Mouse (Mus musculus) hindbrain, embryonic 13.5 days (tissue): ENCODE data around the gene Sntg2. TPM values are rescaled to one million over a fixed set of nuclear protein-coding genes. Genes with fewer than 3 reads are reported as not detected.

ENCODE experiments used
- ATAC-seq: fragments of 200-750 bp; cut with Nextera tagmentation; 2 replicates; pipeline ENCODE4 v1.8.0; 2017; ENCODE audit warnings: moderate TSS enrichment; ENCODE audit not compliant: low FRiP score
- H3K27ac ChIP-seq: fragments of 300-500 bp; sonication (generic); 2 replicates; pipeline ENCODE4 v1.5.1; 2015; ENCODE audit warnings: inconsistent platforms, mild to moderate bottlenecking, moderate library complexity
- H3K27me3 ChIP-seq: fragments of 300-500 bp; sonication (generic); 2 replicates; pipeline ENCODE4 v1.6.1; 2015; ENCODE audit warnings: mild to moderate bottlenecking, inconsistent platforms
- H3K36me3 ChIP-seq: fragments of 300-500 bp; sonication (generic); 2 replicates; pipeline ENCODE4 v1.6.1; 2015; ENCODE audit warnings: mild to moderate bottlenecking, inconsistent platforms
- H3K4me1 ChIP-seq: fragments of 300-500 bp; sonication (generic); replicated peaks from 2 replicates; pipeline ENCODE4 v1.6.1; 2015; ENCODE audit warnings: inconsistent platforms
- H3K4me2 ChIP-seq: fragments of 300-500 bp; sonication (generic); 2 replicates; pipeline ENCODE4 v1.6.1; 2015; ENCODE audit warnings: inconsistent platforms, mild to moderate bottlenecking, moderate library complexity
- H3K4me3 ChIP-seq: fragments of 300-500 bp; sonication (generic); 2 replicates; pipeline ENCODE4 v1.5.1; 2015; ENCODE audit warnings: mild to moderate bottlenecking, inconsistent platforms
- H3K9ac ChIP-seq: fragments of 300-500 bp; sonication (generic); 2 replicates; pipeline ENCODE4 v1.6.1; 2015; ENCODE audit warnings: mild to moderate bottlenecking, inconsistent platforms
- H3K9me3 ChIP-seq: fragments of 300-500 bp; sonication (generic); 2 replicates; pipeline ENCODE4 v1.6.1; 2016; ENCODE audit warnings: inconsistent platforms
- WGBS: fragments of 180-500 bp; shearing (Covaris S2); methylation state at CpG from one replicate; pipeline ENCODE4 v1.1.7; 2015; 5-methylcytosine and 5-hydroxymethylcytosine counted together
- polyA plus RNA-seq: library from polyadenylated mRNA; unstranded; fragments of >200 nt; fragmentation: Nextera tagmentation; extraction: Ambion mirVana; gene quantifications from 2 replicates; pipeline ENCODE4 v1.2.1, GENCODE M21; 2015

The Sntg2 gene
- polyA plus RNA-seq, 1 experiment from 2014 or later: 1.4 TPM

- no peak overlapping the region for H3K4me3 ChIP-seq
- H3K9ac ChIP-seq: no peak overlapping the region
- ATAC-seq: no peak
- no peak overlapping the region for H3K4me2 ChIP-seq
- 89% methylated on average over 1 of the region's 1 CpGs for WGBS
- H3K27ac ChIP-seq: no peak overlapping the region
- H3K9me3 ChIP-seq: no peaks in the 10 kb centered on the region
- H3K36me3 ChIP-seq: no peaks in the 10 kb centered on the region
- H3K27me3 ChIP-seq: no peaks in the 10 kb centered on the region
- H3K4me1 ChIP-seq: no peaks in the 10 kb centered on the region
Observed at GRCm38 (mm10) chr12:30179623-30180022, 193.6 kb downstream of the Sntg2 start.

- no peak for ATAC-seq
Observed at GRCm38 (mm10) chr12:30177966-30178365, 195.2 kb downstream of the Sntg2 start.

GRCm38 (mm10) chr12:30177529-30177928, 195.6 kb downstream of the Sntg2 start:
- ATAC-seq: no peak

More at GRCm38 (mm10) chr12:30177966-30178365, 195.2 kb downstream of the Sntg2 start:
- no peaks in the 10 kb centered on the region for H3K36me3 ChIP-seq
- no peaks in the 10 kb centered on the region for H3K4me1 ChIP-seq
- 89% methylated on average over 6 of the region's 6 CpGs for WGBS
- H3K27me3 ChIP-seq: no peaks in the 10 kb centered on the region
- H3K4me2 ChIP-seq: no peak overlapping the region
- H3K9ac ChIP-seq: no peak overlapping the region
- H3K27ac ChIP-seq: no peak overlapping the region
- no peak overlapping the region for H3K4me3 ChIP-seq
- no peaks in the 10 kb centered on the region for H3K9me3 ChIP-seq

GRCm38 (mm10) chr12:30168491-30168890, 204.7 kb downstream of the Sntg2 start:
- no peaks in the 10 kb centered on the region for H3K36me3 ChIP-seq
- ATAC-seq: no peak
- H3K4me2 ChIP-seq: no peak overlapping the region
- no peak overlapping the region for H3K27ac ChIP-seq
- H3K9me3 ChIP-seq: no peaks in the 10 kb centered on the region
- H3K27me3 ChIP-seq: no peaks in the 10 kb centered on the region
- no peaks in the 10 kb centered on the region for H3K4me1 ChIP-seq
- no peak overlapping the region for H3K9ac ChIP-seq
- WGBS: 83% methylated on average over 3 of the region's 3 CpGs
- H3K4me3 ChIP-seq: no peak overlapping the region

More at GRCm38 (mm10) chr12:30177529-30177928, 195.6 kb downstream of the Sntg2 start:
- no peaks in the 10 kb centered on the region for H3K27me3 ChIP-seq
- no peak overlapping the region for H3K9ac ChIP-seq
- no peak overlapping the region for H3K4me2 ChIP-seq
- no peaks in the 10 kb centered on the region for H3K9me3 ChIP-seq
- no peaks in the 10 kb centered on the region for H3K4me1 ChIP-seq
- H3K4me3 ChIP-seq: no peak overlapping the region
- 87% methylated on average over 2 of the region's 2 CpGs for WGBS
- H3K36me3 ChIP-seq: no peaks in the 10 kb centered on the region
- H3K27ac ChIP-seq: no peak overlapping the region

GRCm38 (mm10) chr12:30164538-30164937, 208.6 kb downstream of the Sntg2 start:
- 83% methylated on average over 5 of the region's 5 CpGs for WGBS
- no peaks in the 10 kb centered on the region for H3K27me3 ChIP-seq

GRCm38 (mm10) chr12:30164005-30164404, 209.2 kb downstream of the Sntg2 start:
- Histone ChIP-seq H3K4me2 (no peak overlapping the region), H3K27ac (no peak overlapping the region), H3K9ac (no peak overlapping the region), H3K4me3 (no peak overlapping the region), H3K36me3 (no peaks in the 10 kb centered on the region), H3K4me1 (no peaks in the 10 kb centered on the region), H3K9me3 (no peaks in the 10 kb centered on the region), H3K27me3 (no peaks in the 10 kb centered on the region)
- ATAC-seq: no peak
- 94% methylated on average over 6 of the region's 6 CpGs for WGBS

More at GRCm38 (mm10) chr12:30164538-30164937, 208.6 kb downstream of the Sntg2 start:
- no peak for ATAC-seq
- no peaks in the 10 kb centered on the region for H3K36me3 ChIP-seq
- H3K9me3 ChIP-seq: no peaks in the 10 kb centered on the region
- no peak overlapping the region for H3K4me2 ChIP-seq
- no peak overlapping the region for H3K4me3 ChIP-seq
- no peaks in the 10 kb centered on the region for H3K4me1 ChIP-seq
- no peak overlapping the region for H3K9ac ChIP-seq
- no peak overlapping the region for H3K27ac ChIP-seq

- ATAC-seq: no peak
- H3K36me3 ChIP-seq: no peaks in the 10 kb centered on the region
- no peak overlapping the region for H3K27ac ChIP-seq
- H3K4me1 ChIP-seq: no peaks in the 10 kb centered on the region
- H3K4me3 ChIP-seq: no peak overlapping the region
- no peak overlapping the region for H3K4me2 ChIP-seq
- WGBS: 87% methylated on average over 5 of the region's 5 CpGs
- no peak overlapping the region for H3K9ac ChIP-seq
- no peaks in the 10 kb centered on the region for H3K9me3 ChIP-seq
- no peaks in the 10 kb centered on the region for H3K27me3 ChIP-seq
Observed at GRCm38 (mm10) chr12:30161731-30162406, 211.3 kb downstream of the Sntg2 start.

GRCm38 (mm10) chr12:30160475-30160874, 212.7 kb downstream of the Sntg2 start:
- Histone ChIP-seq H3K9ac (no peak overlapping the region), H3K36me3 (no peaks in the 10 kb centered on the region), H3K4me3 (no peak overlapping the region), H3K9me3 (no peaks in the 10 kb centered on the region), H3K4me1 (no peaks in the 10 kb centered on the region), H3K27me3 (no peaks in the 10 kb centered on the region), H3K4me2 (no peak overlapping the region), H3K27ac (no peak overlapping the region)
- 89% methylated on average over 3 of the region's 3 CpGs for WGBS
- no peak for ATAC-seq

GRCm38 (mm10) chr12:30159788-30160187, 213.4 kb downstream of the Sntg2 start:
- H3K36me3 ChIP-seq: no peaks in the 10 kb centered on the region
- no peak overlapping the region for H3K4me3 ChIP-seq
- H3K9me3 ChIP-seq: no peaks in the 10 kb centered on the region
- no peaks in the 10 kb centered on the region for H3K4me1 ChIP-seq
- no peak for ATAC-seq
- no peak overlapping the region for H3K9ac ChIP-seq
- no peaks in the 10 kb centered on the region for H3K27me3 ChIP-seq
- no peak overlapping the region for H3K4me2 ChIP-seq
- WGBS: 94% methylated on average over 8 of the region's 8 CpGs
- H3K27ac ChIP-seq: no peak overlapping the region

GRCm38 (mm10) chr12:30154079-30154673, 219.0 kb downstream of the Sntg2 start:
- H3K36me3 ChIP-seq: no peaks in the 10 kb centered on the region
- 58% methylated on average over 7 of the region's 7 CpGs for WGBS
- H3K27me3 ChIP-seq: no peaks in the 10 kb centered on the region
- H3K4me1 ChIP-seq: peaks cover 3% of the 10 kb centered on the region
- no peak overlapping the region for H3K9ac ChIP-seq
- no peak overlapping the region for H3K27ac ChIP-seq
- no peak overlapping the region for H3K4me3 ChIP-seq
- no peak for ATAC-seq
- H3K9me3 ChIP-seq: no peaks in the 10 kb centered on the region
- no peak overlapping the region for H3K4me2 ChIP-seq

- Histone ChIP-seq H3K9ac (no peak overlapping the region), H3K4me3 (no peak overlapping the region), H3K9me3 (no peaks in the 10 kb centered on the region), H3K36me3 (no peaks in the 10 kb centered on the region), H3K27me3 (no peaks in the 10 kb centered on the region), H3K27ac (no peak overlapping the region), H3K4me2 (no peak overlapping the region), H3K4me1 (no peaks in the 10 kb centered on the region)
- 68% methylated on average over 3 of the region's 3 CpGs for WGBS
- no peak for ATAC-seq
Observed at GRCm38 (mm10) chr12:30142085-30142484, 231.1 kb downstream of the Sntg2 start.

GRCm38 (mm10) chr12:30132524-30132923, 240.7 kb downstream of the Sntg2 start, which contains the start of gene Tpo:
Tpo (minus strand) TSS chr12:30132624.
- Histone ChIP-seq H3K27ac (no peak within 1 kb of the TSS), H3K4me2 (no peak within 1 kb of the TSS), H3K27me3 (no peaks in the 10 kb centered on the region), H3K4me1 (peaks cover 4% of the 10 kb centered on the region; the same call in 1 of the 2 replicates), H3K9ac (no peak within 1 kb of the TSS), H3K36me3 (no peaks in the 10 kb centered on the region), H3K9me3 (no peaks in the 10 kb centered on the region), H3K4me3 (no peak within 1 kb of the TSS)
- WGBS: 90% methylated on average over 4 of the region's 4 CpGs
- ATAC-seq: no peak

- no peak overlapping the region for H3K4me3 ChIP-seq
- H3K27ac ChIP-seq: peak overlapping the region; percentile 60
- H3K9ac ChIP-seq: no peak overlapping the region
- no peaks in the 10 kb centered on the region for H3K36me3 ChIP-seq
- WGBS: 67% methylated on average over 6 of the region's 6 CpGs
- 0 out of 2 replicates have a peak, but pooled peaks have one; percentile 10 for ATAC-seq
- no peaks in the 10 kb centered on the region for H3K27me3 ChIP-seq
- H3K4me2 ChIP-seq: no peak overlapping the region
- peaks cover 4% of the 10 kb centered on the region; the same call in 1 of the 2 replicates for H3K4me1 ChIP-seq
- no peaks in the 10 kb centered on the region for H3K9me3 ChIP-seq
Observed at GRCm38 (mm10) chr12:30129411-30129716, 243.8 kb downstream of the Sntg2 start.
